Mouse (Mus musculus) activated CD4-positive, CD25-positive, alpha-beta regulatory T cell, adult 4 months (primary cell): Measurements from ENCODE around the gene Pphln1. TPM values are rescaled to one million over a fixed set of nuclear protein-coding genes. Genes with fewer than 3 reads are reported as not detected.

Experiments used
- ATAC-seq: one replicate; pipeline ENCODE4 v1.8.0; 2017
- polyA plus RNA-seq, 2 experiments: library from polyadenylated mRNA; unstranded; fragments of 100-300 nt; shearing (Covaris generic); gene quantifications; one replicate each; pipeline ENCODE4 v1.2.1; 2017

The Pphln1 gene
- polyA plus RNA-seq, 2 experiments from 2014 or later: 35.1 to 41.6 TPM

- no peak for ATAC-seq
Measured at GRCm38 (mm10) chr15:93504808-93505207, 106.7 kb downstream of the Pphln1 start.

GRCm38 (mm10) chr15:93510690-93511336, 112.7 kb downstream of the Pphln1 start:
- no peak for ATAC-seq

- ATAC-seq: no peak
Measured at GRCm38 (mm10) chr15:93512437-93512836, 114.3 kb downstream of the Pphln1 start.

- peak; percentile 71 for ATAC-seq
Measured at GRCm38 (mm10) chr15:93513939-93514341, 115.8 kb downstream of the Pphln1 start.

- no peak for ATAC-seq
Measured at GRCm38 (mm10) chr15:93515316-93515715, 117.2 kb downstream of the Pphln1 start.

- ATAC-seq: no peak
Measured at GRCm38 (mm10) chr15:93517022-93517565, 118.9 kb downstream of the Pphln1 start.

GRCm38 (mm10) chr15:93518143-93518902, 120.2 kb downstream of the Pphln1 start:
- no peak for ATAC-seq

- ATAC-seq: peak; percentile 73
Measured at GRCm38 (mm10) chr15:93518941-93519835, 121.0 kb downstream of the Pphln1 start.

- no peak for ATAC-seq
Measured at GRCm38 (mm10) chr15:93519836-93520826, 122.0 kb downstream of the Pphln1 start.

- ATAC-seq: no peak
Measured at GRCm38 (mm10) chr15:93521088-93521786, 123.1 kb downstream of the Pphln1 start.

- no peak for ATAC-seq
Measured at GRCm38 (mm10) chr15:93521787-93522180, 123.6 kb downstream of the Pphln1 start.

- no peak for ATAC-seq
Measured at GRCm38 (mm10) chr15:93525305-93525917, 127.3 kb downstream of the Pphln1 start.

GRCm38 (mm10) chr15:93529831-93530702, 131.9 kb downstream of the Pphln1 start:
- ATAC-seq: no peak

- ATAC-seq: peak; percentile 28
Measured at GRCm38 (mm10) chr15:93530703-93531032, 132.5 kb downstream of the Pphln1 start.

GRCm38 (mm10) chr15:93536191-93536590, 138.0 kb downstream of the Pphln1 start:
- ATAC-seq: no peak

GRCm38 (mm10) chr15:93537745-93538144, 139.6 kb downstream of the Pphln1 start:
- ATAC-seq: no peak

GRCm38 (mm10) chr15:93538551-93539205, 140.5 kb downstream of the Pphln1 start:
- ATAC-seq: no peak

GRCm38 (mm10) chr15:93539415-93539814, 141.3 kb downstream of the Pphln1 start:
- no peak for ATAC-seq
